Mouse (Mus musculus) adrenal gland, adult 18-20 months (tissue): ENCODE measurements around the gene Glipr1. TPM values are rescaled to one million over a fixed set of nuclear protein-coding genes. Genes with fewer than 3 reads are reported as not detected.
A peak's percentile ranks its signal among the peaks of the same experiment; 100 is the strongest.

Experiments
- DNase-seq, 2 experiments: peaks; one replicate each; pipeline ENCODE4 v3.0.0; 2021 to 2022; ENCODE audit warnings: low spot score in 2 of 2
- total RNA-seq, 2 experiments: library from RNA; stranded (reverse); gene quantifications; 1 replicate in 1 of 2; 2 replicates in 1 of 2; pipeline ENCODE4 v1.2.3; 2021

Glipr1 gene
- total RNA-seq, 2 experiments from 2014 or later = 2.2 to 6.1 TPM

- DNase-seq = no peak
Observed at GRCm38 (mm10) chr10:111966394-111966793, 36.0 kb downstream of the Glipr1 start.

GRCm38 (mm10) chr10:111960459-111960858 is 42.0 kb downstream of the Glipr1 start:
- DNase-seq = no peak

GRCm38 (mm10) chr10:111959353-111959752 is 43.1 kb downstream of the Glipr1 start:
- DNase-seq = no peak

DNA sequence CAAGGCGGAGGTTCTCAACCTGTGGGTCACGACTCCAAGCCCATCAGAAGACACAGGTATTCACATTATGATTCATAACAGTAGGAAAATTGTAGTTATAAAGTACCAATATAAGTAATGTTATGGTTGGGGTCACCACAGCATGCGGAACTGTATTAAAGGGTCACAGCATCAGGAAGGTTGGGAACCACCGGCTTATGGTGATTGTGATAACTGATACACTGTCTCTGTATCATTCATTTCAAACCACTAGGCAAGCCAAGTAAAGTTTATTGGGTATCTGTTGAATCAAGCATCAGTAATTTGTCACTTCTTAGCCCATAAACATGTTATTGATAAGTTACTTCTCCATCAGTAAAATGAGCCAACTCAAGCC is 44.4 kb downstream of the Glipr1 start:
- no peak for DNase-seq

DNA sequence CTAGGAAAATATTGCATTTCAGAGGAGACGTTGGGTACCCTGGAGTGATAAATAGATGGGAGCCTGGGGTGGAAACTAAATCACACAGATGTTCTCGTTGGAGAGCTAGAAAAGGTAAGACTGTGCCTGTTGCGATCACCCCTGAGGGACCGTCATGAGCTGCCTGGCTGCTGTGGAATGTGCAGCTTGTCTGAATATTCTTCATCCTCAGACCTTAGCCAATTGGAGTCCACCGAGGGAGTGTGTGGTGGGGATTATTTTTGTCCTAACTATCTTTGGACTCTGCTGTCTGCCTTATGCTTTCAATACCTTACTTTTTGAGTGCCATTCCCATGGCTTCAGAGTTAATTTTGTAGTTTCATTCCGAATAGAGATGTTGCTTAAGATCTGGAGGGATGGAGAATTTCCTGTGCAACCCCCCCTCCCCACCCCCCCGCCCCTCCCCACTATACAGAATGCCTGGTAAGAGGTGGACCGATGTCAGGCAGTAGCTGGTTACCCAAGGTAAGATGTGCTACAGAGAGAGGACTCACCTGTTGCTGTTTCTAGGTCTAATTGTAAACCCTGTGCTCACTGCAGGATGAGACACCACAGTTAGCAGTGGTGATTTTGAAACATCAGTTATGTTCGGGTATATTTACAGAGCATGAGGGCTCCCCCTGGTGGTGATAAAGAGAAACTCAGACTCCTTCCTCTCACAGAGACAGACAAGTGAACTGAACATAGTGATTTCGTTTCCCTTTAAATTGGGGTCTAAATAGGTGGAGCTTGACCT is 45.0 kb downstream of the Glipr1 start:
- DNase-seq = peak; percentile 26 to 46

DNA sequence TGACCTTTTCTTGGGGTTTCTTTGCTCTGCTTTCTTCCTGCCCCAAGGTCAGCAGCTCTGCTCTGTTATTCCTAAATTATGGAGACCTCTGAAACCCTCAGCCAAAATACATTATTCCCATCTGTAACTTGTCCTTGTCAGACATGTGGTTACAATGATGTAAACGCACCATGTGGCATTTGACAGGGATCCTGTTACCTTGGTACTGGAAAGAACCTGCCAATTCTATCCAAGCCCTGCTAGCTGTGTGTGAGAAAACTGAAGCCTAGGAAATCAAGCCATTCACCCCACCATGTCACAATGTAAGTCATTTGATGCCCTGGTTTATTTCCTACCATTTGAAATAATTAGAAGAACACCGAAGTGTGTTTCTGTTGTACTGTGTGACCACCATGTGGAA is 46.6 kb downstream of the Glipr1 start:
- DNase-seq = no peak

DNA sequence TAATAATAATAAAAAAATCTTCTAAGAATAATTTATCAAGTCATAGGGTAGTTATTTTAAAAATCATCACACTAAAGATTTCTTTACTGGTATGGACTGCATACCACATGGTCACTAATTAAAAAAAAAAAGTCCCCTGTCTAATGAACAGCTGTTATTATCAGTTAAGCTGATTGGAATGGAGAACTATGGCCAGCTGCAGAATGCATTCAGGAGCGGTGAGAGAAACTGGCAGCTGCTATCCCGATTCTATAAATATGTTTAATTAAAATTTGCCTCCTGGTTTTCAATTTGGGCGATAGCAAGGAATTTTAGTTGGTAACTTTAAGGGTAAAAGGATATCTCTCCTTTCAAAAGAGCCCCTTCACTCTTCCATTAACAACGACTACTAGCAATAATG is 53.4 kb downstream of the Glipr1 start:
- no peak for DNase-seq

GRCm38 (mm10) chr10:111948041-111948440 is 54.4 kb downstream of the Glipr1 start:
- no peak for DNase-seq

GRCm38 (mm10) chr10:111945563-111945962 is 56.9 kb downstream of the Glipr1 start:
- no peak for DNase-seq

GRCm38 (mm10) chr10:111943026-111943425 is 59.4 kb downstream of the Glipr1 start:
- DNase-seq = no peak

- no peak for DNase-seq
Observed at GRCm38 (mm10) chr10:111937146-111937534, 65.3 kb downstream of the Glipr1 start.

DNA sequence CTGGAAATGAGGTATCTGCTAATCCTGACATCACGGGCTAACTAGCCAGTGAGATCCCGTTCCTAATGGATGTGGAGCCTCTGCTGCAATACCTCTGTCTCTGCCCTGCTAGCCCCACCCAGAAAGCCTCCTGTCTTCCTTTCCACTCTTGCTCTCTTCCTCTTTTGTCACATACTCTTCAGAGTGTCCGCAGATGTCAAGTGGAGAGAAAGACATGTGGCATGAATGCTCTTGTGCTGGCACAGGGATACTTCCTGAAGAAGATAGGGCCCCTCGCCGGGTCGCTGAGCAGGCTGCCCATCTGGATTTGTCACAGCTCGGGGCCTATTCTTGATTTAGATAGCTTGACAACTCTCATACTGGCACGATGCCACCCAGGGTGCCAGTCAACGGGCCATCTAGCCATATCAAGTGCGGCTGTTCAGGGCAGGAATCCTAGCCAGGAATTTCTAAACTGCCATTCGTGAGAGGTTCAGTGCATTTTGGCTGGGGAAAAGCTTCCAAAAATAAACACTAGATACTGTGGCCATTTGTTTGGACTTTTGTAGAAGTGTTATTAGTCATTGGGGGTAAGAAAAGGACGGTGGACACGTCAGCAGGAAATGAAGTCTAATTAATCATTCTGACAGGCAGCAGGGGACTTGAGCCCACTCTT is 65.8 kb downstream of the Glipr1 start:
- peak; percentile 18 to 43 for DNase-seq

DNA sequence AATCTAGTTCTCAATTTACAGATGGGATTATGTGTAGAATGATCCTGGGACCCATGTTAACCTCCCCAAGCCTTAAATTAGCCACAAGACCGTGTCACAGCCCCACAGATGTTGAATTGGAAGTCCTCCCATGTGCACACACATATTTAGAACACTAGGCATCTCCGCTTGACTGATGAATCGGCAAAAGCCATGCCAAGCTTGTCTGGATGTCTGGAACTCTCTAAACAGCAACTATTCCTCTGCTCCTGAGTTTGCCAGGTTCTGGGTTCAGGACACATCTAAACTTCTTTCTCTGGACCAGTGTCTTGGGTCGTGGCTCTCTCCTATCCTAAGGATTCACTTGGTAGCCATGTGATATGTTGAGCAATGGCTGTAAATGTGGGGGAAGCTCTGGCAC is 66.4 kb downstream of the Glipr1 start:
- DNase-seq = no peak

Other genes starting within 250 kb of the Glipr1 start
- 10 to 100 TPM; 34.5 to 38.6 TPM for gene Krr1, start 30.0 kb downstream of the Glipr1 start, total RNA-seq
- gene Glipr1l1, start 57.6 kb upstream of the Glipr1 start, total RNA-seq = not detected
- not detected for gene Glipr1l2, start 80.7 kb upstream of the Glipr1 start, total RNA-seq
- gene Glipr1l3, start 157.7 kb upstream of the Glipr1 start, total RNA-seq = not detected
- not detected for gene Caps2, start 161.0 kb upstream of the Glipr1 start, total RNA-seq